Mouse (Mus musculus) CH12.LX (cell line): ENCODE measurements at regions not wholly inside any gene's neighbourhood (a gene's known extent, or its start where the extent isn't known, plus 50 kb on each side); places are given as distances from the start of the nearest gene placed in this dataset.

Experiments used
- DNase-seq: peaks from one replicate; pipeline ENCODE4 v3.0.0-alpha.2; 2013; ENCODE audit errors: extremely low read depth
- H3K27ac ChIP-seq: 2 replicates; pipeline ENCODE4 v1.5.1; 2012; ENCODE audit warnings: low read depth, mild to moderate bottlenecking, control low read depth, moderate library complexity; ENCODE audit not compliant: insufficient read depth
- H3K27me3 ChIP-seq: replicated peaks from 2 replicates; pipeline ENCODE3; 2012; ENCODE audit warnings: inconsistent platforms
- H3K36me3 ChIP-seq, 2 experiments: replicated peaks in 1 of 2; 2 replicates each; pipeline versions ENCODE3 to v1.6.1; 2012; ENCODE audit warnings: inconsistent platforms in 1 of 2, low read length in 1 of 2, mild to moderate bottlenecking in 1 of 2, mixed read lengths in 1 of 2, moderate library complexity in 1 of 2; ENCODE audit not compliant: control insufficient read depth in 1 of 2, insufficient read depth in 1 of 2
- H3K4me1 ChIP-seq, 2 experiments: 2 replicates each; pipeline ENCODE4 v1.6.1; 2012; ENCODE audit warnings: inconsistent platforms in 1 of 2, moderate library complexity in 1 of 2; ENCODE audit not compliant: insufficient read depth in 2 of 2, control insufficient read depth in 1 of 2
- H3K4me2 ChIP-seq: 2 replicates; pipeline ENCODE4 v1.6.1; 2012; ENCODE audit warnings: low read depth, mild to moderate bottlenecking, control low read depth; ENCODE audit not compliant: poor library complexity, insufficient read depth, severe bottlenecking
- H3K4me3 ChIP-seq, 3 experiments: fragments of 150-350 bp in 1 of 3; sonication (generic) in 1 of 3; replicated peaks in 1 of 3; 2 replicates each; pipeline versions ENCODE3 to v1.5.1; 2011 to 2012; ENCODE audit warnings: low read depth in 2 of 3, low read length in 2 of 3, mild to moderate bottlenecking in 2 of 3, moderate library complexity in 2 of 3, control low read depth in 1 of 3, improper control_type of control experiment in 1 of 3, inconsistent platforms in 1 of 3, mixed read lengths in 1 of 3; ENCODE audit not compliant: poor library complexity in 1 of 3
- H3K79me2 ChIP-seq: replicated peaks from 2 replicates; pipeline ENCODE4 v1.6.1; 2012; ENCODE audit warnings: mild to moderate bottlenecking, moderate library complexity; ENCODE audit not compliant: control insufficient read depth, poor library complexity, insufficient read depth, severe bottlenecking; ENCODE audit errors: extremely low read depth
- H3K9ac ChIP-seq: 2 replicates; pipeline ENCODE4 v1.6.1; 2012; ENCODE audit warnings: low read depth, mild to moderate bottlenecking, control low read depth, moderate library complexity; ENCODE audit not compliant: insufficient read depth
- H3K9me3 ChIP-seq: replicated peaks from 2 replicates; pipeline ENCODE3; 2012; ENCODE audit warnings: low read length, inconsistent platforms, mixed read lengths
- BHLHE40 ChIP-seq: IDR thresholded peaks from 2 replicates; pipeline ENCODE4 v1.6.1; 2011; ENCODE audit warnings: mild to moderate bottlenecking, low read depth, low read length, improper control_type of control experiment
- CHD1 ChIP-seq: IDR thresholded peaks from 2 replicates; pipeline ENCODE4 v1.6.1; 2012; ENCODE audit warnings: low read depth, low read length, improper control_type of control experiment, inconsistent platforms
- E2F4 ChIP-seq: IDR thresholded peaks from 2 replicates; pipeline ENCODE4 v1.6.1; 2011; ENCODE audit warnings: low read depth, low read length, improper control_type of control experiment; ENCODE audit not compliant: insufficient replicate concordance
- ELF1 ChIP-seq: IDR thresholded peaks from 2 replicates; pipeline ENCODE4 v1.6.1; 2014; ENCODE audit warnings: low read depth, mild to moderate bottlenecking, inconsistent platforms, low read length, improper control_type of control experiment
- EP300 ChIP-seq: IDR thresholded peaks from 2 replicates; pipeline ENCODE4 v1.6.1; 2011; ENCODE audit warnings: low read length, improper control_type of control experiment
- JUND ChIP-seq: conservative IDR thresholded peaks from 2 replicates; pipeline ENCODE4 v1.6.1; 2011; ENCODE audit warnings: low read depth, low read length, improper control_type of control experiment
- KAT2A ChIP-seq: IDR thresholded peaks from 2 replicates; pipeline ENCODE4 v1.6.1; 2012; ENCODE audit warnings: low read length, improper control_type of control experiment, inconsistent platforms; ENCODE audit not compliant: insufficient replicate concordance
- MAFK ChIP-seq: IDR thresholded peaks from 2 replicates; pipeline ENCODE4 v1.6.1; 2011; ENCODE audit warnings: low read length, improper control_type of control experiment; ENCODE audit not compliant: insufficient replicate concordance
- MXI1 ChIP-seq: IDR thresholded peaks from 2 replicates; pipeline ENCODE4 v1.6.1; 2011; ENCODE audit warnings: mild to moderate bottlenecking, low read depth, low read length, improper control_type of control experiment
- MYC ChIP-seq: IDR thresholded peaks from 2 replicates; pipeline ENCODE4 v1.6.1; 2011; ENCODE audit warnings: low read depth, mild to moderate bottlenecking, improper control_type of control experiment, low read length
- PAX5 ChIP-seq: IDR thresholded peaks from 2 replicates; pipeline ENCODE4 v1.6.1; 2012; ENCODE audit warnings: low read length, inconsistent platforms, mixed read lengths
- POLR2AphosphoS2 ChIP-seq: IDR thresholded peaks from 2 replicates; pipeline ENCODE4 v1.6.1; 2011; ENCODE audit warnings: low read depth, low read length, improper control_type of control experiment
- RAD21 ChIP-seq: IDR thresholded peaks from 2 replicates; pipeline ENCODE4 v1.6.1; 2011; ENCODE audit warnings: low read depth, mild to moderate bottlenecking, low read length, improper control_type of control experiment, moderate library complexity
- SIN3A ChIP-seq: IDR thresholded peaks from 2 replicates; pipeline ENCODE4 v1.6.1; 2012; ENCODE audit warnings: low read length, improper control_type of control experiment, inconsistent platforms
- SMC3 ChIP-seq: IDR thresholded peaks from 2 replicates; pipeline ENCODE4 v1.6.1; 2011; ENCODE audit warnings: low read depth, low read length, improper control_type of control experiment
- TBP ChIP-seq: conservative IDR thresholded peaks from 2 replicates; pipeline ENCODE4 v1.6.1; 2011; ENCODE audit warnings: low read depth, low read length, improper control_type of control experiment
- UBTF ChIP-seq: IDR thresholded peaks from 2 replicates; pipeline ENCODE4 v1.6.1; 2012; ENCODE audit warnings: low read depth, mild to moderate bottlenecking, inconsistent platforms, low read length, improper control_type of control experiment, moderate library complexity
- USF1 ChIP-seq: IDR thresholded peaks from 2 replicates; pipeline ENCODE4 v1.6.1; 2014; ENCODE audit warnings: low read depth, mild to moderate bottlenecking, inconsistent platforms, low read length, improper control_type of control experiment
- ZNF384 ChIP-seq: IDR thresholded peaks from 2 replicates; pipeline ENCODE4 v1.6.1; 2012; ENCODE audit warnings: low read depth, low read length, improper control_type of control experiment, inconsistent platforms
- dilution Hi-C: fragments of 300-500 bp; cut with MboI; formaldehyde crosslinking; loops from 2 replicates; pipeline ENCODE4 v1.14.3; 2020; ENCODE audit warnings: low sequenced_read_pairs; ENCODE audit not compliant: extremely low pct_unique_long_range_greater_than_20kb, extremely low pct_ligation_motif_present
- in situ Hi-C: fragments of 300-500 bp; cut with MboI; formaldehyde crosslinking; loops from 3 replicates; pipeline ENCODE4 v1.14.3; 2019; ENCODE audit warnings: low sequenced_read_pairs, low pct_ligation_motif_present, low pct_unique_long_range_greater_than_20kb, mixed read lengths

GRCm38 (mm10) chr16:12691776-12692175 lies 417.7 kb upstream of the Ercc4 start:
- H3K9me3 ChIP-seq: no peaks in the 10 kb centered on the region
- DNase-seq: no peak
- H3K36me3 ChIP-seq: no peaks in the 10 kb centered on the region
- no peak overlapping the region for H3K9ac ChIP-seq
- TF ChIP-seq SIN3A: no peak
- no peak for TF ChIP-seq CHD1
- no peak for TF ChIP-seq SMC3
- no peak for TF ChIP-seq POLR2AphosphoS2
- no peak for TF ChIP-seq MXI1
- no peak for TF ChIP-seq TBP
- no peak for TF ChIP-seq JUND
- TF ChIP-seq RAD21: no peak
- no peak for TF ChIP-seq PAX5
- no peak for TF ChIP-seq MYC
- no peak for TF ChIP-seq ZNF384
- TF ChIP-seq MAFK: no peak
- TF ChIP-seq E2F4: no peak
- no peak for TF ChIP-seq EP300
- TF ChIP-seq UBTF: no peak
- TF ChIP-seq USF1: no peak
- TF ChIP-seq BHLHE40: no peak
- in situ Hi-C loops: no loop called here
- no peak overlapping the region for H3K4me3 ChIP-seq
- H3K79me2 ChIP-seq: no peaks in the 10 kb centered on the region
- no peak overlapping the region for H3K4me2 ChIP-seq
- H3K27ac ChIP-seq: no peak overlapping the region
- peaks cover 69% of the 10 kb centered on the region for H3K27me3 ChIP-seq
- dilution Hi-C loops: no loop called here
- no peaks in the 10 kb centered on the region for H3K4me1 ChIP-seq

GRCm38 (mm10) chr16:12692739-12693292 lies 416.7 kb upstream of the Ercc4 start:
- no peak for TF ChIP-seq ELF1
- no peak for TF ChIP-seq KAT2A
- TF ChIP-seq RAD21: no peak
- no peak for TF ChIP-seq EP300
- TF ChIP-seq, all 38 proteins: peak for 0
- Histone ChIP-seq H3K9ac (no peak overlapping the region), H3K27me3 (peaks cover 70% of the 10 kb centered on the region), H3K4me1 (no peaks in the 10 kb centered on the region), H3K36me3 (no peaks in the 10 kb centered on the region), H3K4me3 (no peak overlapping the region), H3K27ac (no peak overlapping the region), H3K79me2 (no peaks in the 10 kb centered on the region), H3K4me2 (no peak overlapping the region), H3K9me3 (no peaks in the 10 kb centered on the region)
- dilution Hi-C loops (no loop called here), in situ Hi-C loops (no loop called here)
- DNase-seq: no peak
